Mouse (Mus musculus): ENCODE measurements around the gene Tbc1d12. TPM values are rescaled to one million over a fixed set of nuclear protein-coding genes. Genes with fewer than 3 reads are reported as not detected.

Gene Tbc1d12
- polyA plus RNA-seq (2012; ENCODE audit: insufficient read depth, insufficient read length, low replicate concordance, missing spikeins): not detected in 2 replicates

- WGBS: under 1% methylated on average over 98 of the region's 101 CpGs
Observed at GRCm38 (mm10) chr19:38836438-38837170, at the start of gene Tbc1d12. TSS of gene Tbc1d12 (plus strand) at chr19:38836579.

GRCm38 (mm10) chr19:38787756-38788155, 48.6 kb upstream of the Tbc1d12 start:
- Histone ChIP-seq H3K4me3 (ENCODE audit: insufficient read depth, low read depth, low read length) (no peak overlapping the region), H3K4me1 (ENCODE audit: control insufficient read depth, insufficient read depth, low read length) (no peaks in the 10 kb centered on the region), H3K27ac (ENCODE audit: insufficient read depth, low read depth, low read length) (no peak overlapping the region)
- 65% methylated on average over 6 of the region's 6 CpGs for WGBS
- TF ChIP-seq CTCF (IDR thresholded peaks at IDR 0.05; ENCODE audit: insufficient read depth, low read depth, low read length) (no peak), POLR2A (IDR thresholded peaks at IDR 0.05; ENCODE audit: insufficient read depth, low read depth, low read length) (no peak)

More at GRCm38 (mm10) chr19:38836438-38837170, at the start of gene Tbc1d12:
- TF ChIP-seq POLR2A (IDR thresholded peaks at IDR 0.05; ENCODE audit: insufficient read depth, low read depth, low read length) (peak; percentile 78), CTCF (IDR thresholded peaks at IDR 0.05; ENCODE audit: insufficient read depth, low read depth, low read length) (no peak)
- H3K4me3 ChIP-seq (ENCODE audit: insufficient read depth, low read depth, low read length): peak within 1 kb of the TSS; percentile 85
- peak within 1 kb of the TSS; percentile 60 for H3K27ac ChIP-seq (ENCODE audit: insufficient read depth, low read depth, low read length)
- H3K4me1 ChIP-seq (ENCODE audit: control insufficient read depth, insufficient read depth, low read length): peaks cover 3% of the 10 kb centered on the region; the same call in 1 of the 2 replicates

- Histone ChIP-seq H3K27ac (ENCODE audit: insufficient read depth, low read depth, low read length) (no peak overlapping the region), H3K4me3 (ENCODE audit: insufficient read depth, low read depth, low read length) (no peak overlapping the region), H3K4me1 (ENCODE audit: control insufficient read depth, insufficient read depth, low read length) (no peaks in the 10 kb centered on the region)
- TF ChIP-seq POLR2A (IDR thresholded peaks at IDR 0.05; ENCODE audit: insufficient read depth, low read depth, low read length) (no peak), CTCF (IDR thresholded peaks at IDR 0.05; ENCODE audit: insufficient read depth, low read depth, low read length) (no peak)
- 74% methylated on average over 7 of the region's 7 CpGs for WGBS
Observed at GRCm38 (mm10) chr19:38793563-38794045, 42.8 kb upstream of the Tbc1d12 start.

- no peak for TF ChIP-seq CTCF (IDR thresholded peaks at IDR 0.05; ENCODE audit: insufficient read depth, low read depth, low read length)
- TF ChIP-seq POLR2A (IDR thresholded peaks at IDR 0.05; ENCODE audit: insufficient read depth, low read depth, low read length): no peak
- H3K27ac ChIP-seq (ENCODE audit: insufficient read depth, low read depth, low read length): no peak overlapping the region
- no peaks in the 10 kb centered on the region for H3K4me1 ChIP-seq (ENCODE audit: control insufficient read depth, insufficient read depth, low read length)
- 89% methylated on average over 5 of the region's 5 CpGs for WGBS
- H3K4me3 ChIP-seq (ENCODE audit: insufficient read depth, low read depth, low read length): no peak overlapping the region
Observed at GRCm38 (mm10) chr19:38796546-38796945, 39.8 kb upstream of the Tbc1d12 start.

- 49% methylated on average over 1 of the region's 1 CpGs for WGBS
- no peaks in the 10 kb centered on the region for H3K4me1 ChIP-seq (ENCODE audit: control insufficient read depth, insufficient read depth, low read length)
- H3K27ac ChIP-seq (ENCODE audit: insufficient read depth, low read depth, low read length): no peak overlapping the region
- TF ChIP-seq POLR2A (IDR thresholded peaks at IDR 0.05; ENCODE audit: insufficient read depth, low read depth, low read length): no peak
- no peak for TF ChIP-seq CTCF (IDR thresholded peaks at IDR 0.05; ENCODE audit: insufficient read depth, low read depth, low read length)
- H3K4me3 ChIP-seq (ENCODE audit: insufficient read depth, low read depth, low read length): no peak overlapping the region
Observed at GRCm38 (mm10) chr19:38798291-38798690, 38.1 kb upstream of the Tbc1d12 start.

GRCm38 (mm10) chr19:38798801-38799200, 37.6 kb upstream of the Tbc1d12 start:
- H3K4me1 ChIP-seq (ENCODE audit: control insufficient read depth, insufficient read depth, low read length): no peaks in the 10 kb centered on the region
- no peak overlapping the region for H3K27ac ChIP-seq (ENCODE audit: insufficient read depth, low read depth, low read length)

GRCm38 (mm10) chr19:38818191-38818590, 18.2 kb upstream of the Tbc1d12 start:
- no peak overlapping the region for H3K4me3 ChIP-seq (ENCODE audit: insufficient read depth, low read depth, low read length)
- no peak overlapping the region for H3K27ac ChIP-seq (ENCODE audit: insufficient read depth, low read depth, low read length)
- TF ChIP-seq POLR2A (IDR thresholded peaks at IDR 0.05; ENCODE audit: insufficient read depth, low read depth, low read length): no peak
- no peak for TF ChIP-seq CTCF (IDR thresholded peaks at IDR 0.05; ENCODE audit: insufficient read depth, low read depth, low read length)
- H3K4me1 ChIP-seq (ENCODE audit: control insufficient read depth, insufficient read depth, low read length): no peaks in the 10 kb centered on the region
- 24% methylated on average over 8 of the region's 8 CpGs for whole genome bisulfite sequencing

More at GRCm38 (mm10) chr19:38798801-38799200, 37.6 kb upstream of the Tbc1d12 start:
- H3K4me3 ChIP-seq (ENCODE audit: insufficient read depth, low read depth, low read length): no peak overlapping the region
- 34% methylated on average over 6 of the region's 6 CpGs for WGBS
- TF ChIP-seq CTCF (IDR thresholded peaks at IDR 0.05; ENCODE audit: insufficient read depth, low read depth, low read length) (no peak), POLR2A (IDR thresholded peaks at IDR 0.05; ENCODE audit: insufficient read depth, low read depth, low read length) (no peak)

GRCm38 (mm10) chr19:38818766-38819426, 17.5 kb upstream of the Tbc1d12 start, which contains the start of gene Noc3l:
TSS of gene Noc3l (minus strand) at chr19:38819237.
- under 1% methylated on average over 38 of the region's 38 CpGs for WGBS
- H3K4me3 ChIP-seq (ENCODE audit: insufficient read depth, low read depth, low read length): peak within 1 kb of the TSS; percentile 85
- no peaks in the 10 kb centered on the region for H3K4me1 ChIP-seq (ENCODE audit: control insufficient read depth, insufficient read depth, low read length)
- TF ChIP-seq CTCF (IDR thresholded peaks at IDR 0.05; ENCODE audit: insufficient read depth, low read depth, low read length) (peak; percentile 98), POLR2A (IDR thresholded peaks at IDR 0.05; ENCODE audit: insufficient read depth, low read depth, low read length) (peak; percentile 53; the same call in 1 of the 2 replicates)
- H3K27ac ChIP-seq (ENCODE audit: insufficient read depth, low read depth, low read length): peak within 1 kb of the TSS; percentile 14; the same call in 1 of the 2 replicates

GRCm38 (mm10) chr19:38819427-38819802, 17.0 kb upstream of the Tbc1d12 start:
- WGBS: 11% methylated on average over 16 of the region's 16 CpGs
- no peak for TF ChIP-seq POLR2A (IDR thresholded peaks at IDR 0.05; ENCODE audit: insufficient read depth, low read depth, low read length)
- TF ChIP-seq CTCF (IDR thresholded peaks at IDR 0.05; ENCODE audit: insufficient read depth, low read depth, low read length): no peak
- Histone ChIP-seq H3K4me1 (ENCODE audit: control insufficient read depth, insufficient read depth, low read length) (no peaks in the 10 kb centered on the region), H3K4me3 (ENCODE audit: insufficient read depth, low read depth, low read length) (peak overlapping the region; percentile 85), H3K27ac (ENCODE audit: insufficient read depth, low read depth, low read length) (peak overlapping the region; percentile 14; the same call in 1 of the 2 replicates)

Data from olfactory bulb, adult 2 months (tissue).